Mouse (Mus musculus) lung, postnatal 0 days (tissue): ENCODE measurements around the gene Zfp704. TPM values are rescaled to one million over a fixed set of nuclear protein-coding genes. Genes with fewer than 3 reads are reported as not detected.

Source experiments
- ATAC-seq: fragments of 200-750 bp; cut with Nextera tagmentation; 2 replicates; pipeline ENCODE4 v1.8.0; 2017; ENCODE audit warnings: moderate library complexity
- DNase-seq: peaks from one replicate; pipeline ENCODE4 v3.0.0-alpha.2; 2016; ENCODE audit warnings: low spot score
- H3K27ac ChIP-seq: fragments of 300-500 bp; sonication (generic); 2 replicates; pipeline ENCODE4 v1.5.1; 2014; ENCODE audit warnings: antibody characterized with exemption, mild to moderate bottlenecking, low read length, mixed read lengths
- H3K27me3 ChIP-seq: fragments of 300-500 bp; sonication (generic); replicated peaks from 2 replicates; pipeline ENCODE4 v1.6.1; 2014; ENCODE audit warnings: low read length, mixed read lengths; ENCODE audit not compliant: insufficient read depth
- H3K36me3 ChIP-seq: fragments of 300-500 bp; sonication (generic); 2 replicates; pipeline ENCODE4 v1.6.1; 2014; ENCODE audit warnings: low read length, mixed read lengths; ENCODE audit not compliant: insufficient read depth
- H3K4me1 ChIP-seq: fragments of 300-500 bp; sonication (generic); 2 replicates; pipeline ENCODE4 v1.6.1; 2014; ENCODE audit warnings: antibody characterized with exemption, low read depth, low read length, mixed read lengths; ENCODE audit not compliant: insufficient read depth
- H3K4me2 ChIP-seq: fragments of 300-500 bp; sonication (generic); replicated peaks from 2 replicates; pipeline ENCODE4 v1.6.1; 2014; ENCODE audit warnings: low read depth, mild to moderate bottlenecking, low read length, moderate library complexity, mixed read lengths
- H3K4me3 ChIP-seq: fragments of 300-500 bp; sonication (generic); 2 replicates; pipeline ENCODE4 v1.5.1; 2014; ENCODE audit warnings: low read depth, low read length
- H3K9ac ChIP-seq: fragments of 300-500 bp; sonication (generic); replicated peaks from 2 replicates; pipeline ENCODE4 v1.6.1; 2014; ENCODE audit warnings: low read depth, mild to moderate bottlenecking
- H3K9me3 ChIP-seq: fragments of 300-500 bp; sonication (generic); 2 replicates; pipeline ENCODE4 v1.6.1; 2016; ENCODE audit warnings: low read length, mixed read lengths
- CTCF ChIP-seq: IDR thresholded peaks from 2 replicates; pipeline ENCODE4 v1.5.1; 2016; ENCODE audit warnings: antibody characterized with exemption, mild to moderate bottlenecking
- EP300 ChIP-seq: IDR thresholded peaks from 2 replicates; pipeline ENCODE4 v1.6.1; 2016; ENCODE audit warnings: antibody characterized with exemption, mild to moderate bottlenecking, control low read depth
- WGBS: fragments of 180-500 bp; shearing (Covaris S2); extraction: QIAGEN DNeasy Blood & Tissue Kit; methylation state at CpG from one replicate; pipeline ENCODE4 v1.1.7; 2014; 5-methylcytosine and 5-hydroxymethylcytosine counted together
- polyA plus RNA-seq: library from polyadenylated mRNA; unstranded; fragments of >200 nt; fragmentation: Nextera tagmentation; extraction: Ambion mirVana; gene quantifications from 2 replicates; pipeline ENCODE4 v1.2.1, GENCODE M21; 2015

Gene Zfp704
- polyA plus RNA-seq, 1 experiment from 2014 or later, result 5.9 TPM

GRCm38 (mm10) chr3:9600577-9600976 lies 9.3 kb downstream of the Zfp704 start:
- 63% methylated on average over 6 of the region's 6 CpGs for WGBS
- ATAC-seq, result no peak

GRCm38 (mm10) chr3:9599738-9600410 lies 10.0 kb downstream of the Zfp704 start:
- DNase-seq, result no peak
- no peak overlapping the region for H3K4me3 ChIP-seq
- no peak for TF ChIP-seq EP300
- TF ChIP-seq CTCF, result no peak
- 85% methylated on average over 11 of the region's 11 CpGs for WGBS
- no peak overlapping the region for H3K4me2 ChIP-seq
- H3K27me3 ChIP-seq, result no peaks in the 10 kb centered on the region
- ATAC-seq, result no peak
- H3K9me3 ChIP-seq, result no peaks in the 10 kb centered on the region
- no peaks in the 10 kb centered on the region for H3K4me1 ChIP-seq
- H3K27ac ChIP-seq, result no peak overlapping the region
- H3K9ac ChIP-seq, result no peak overlapping the region
- no peaks in the 10 kb centered on the region for H3K36me3 ChIP-seq

More at GRCm38 (mm10) chr3:9600577-9600976, 9.3 kb downstream of the Zfp704 start:
- Histone ChIP-seq H3K9me3 (no peaks in the 10 kb centered on the region), H3K27ac (no peak overlapping the region), H3K4me1 (no peaks in the 10 kb centered on the region), H3K4me3 (no peak overlapping the region), H3K36me3 (no peaks in the 10 kb centered on the region), H3K27me3 (no peaks in the 10 kb centered on the region), H3K4me2 (no peak overlapping the region), H3K9ac (no peak overlapping the region)
- no peak for DNase-seq
- TF ChIP-seq EP300, result no peak
- no peak for TF ChIP-seq CTCF

- TF ChIP-seq CTCF (peak; percentile 19; the same call in 1 of the 2 replicates), EP300 (no peak)
- Histone ChIP-seq H3K27ac (no peak overlapping the region), H3K4me2 (no peak overlapping the region), H3K4me1 (no peaks in the 10 kb centered on the region), H3K9me3 (no peaks in the 10 kb centered on the region), H3K27me3 (no peaks in the 10 kb centered on the region), H3K9ac (no peak overlapping the region), H3K4me3 (no peak overlapping the region), H3K36me3 (no peaks in the 10 kb centered on the region)
- ATAC-seq, result no peak
- WGBS, result 83% methylated on average over 3 of the region's 3 CpGs
- DNase-seq, result no peak
Observed at GRCm38 (mm10) chr3:9598061-9598460, 11.8 kb downstream of the Zfp704 start.

- no peak overlapping the region for H3K9ac ChIP-seq
- H3K27ac ChIP-seq, result no peak overlapping the region
- H3K9me3 ChIP-seq, result no peaks in the 10 kb centered on the region
- 68% methylated on average over 7 of the region's 7 CpGs for WGBS
- TF ChIP-seq CTCF, result no peak
- no peak for TF ChIP-seq EP300
- H3K4me2 ChIP-seq, result no peak overlapping the region
- no peaks in the 10 kb centered on the region for H3K27me3 ChIP-seq
- H3K4me1 ChIP-seq, result no peaks in the 10 kb centered on the region
- ATAC-seq (no peak), DNase-seq (no peak)
- no peak overlapping the region for H3K4me3 ChIP-seq
- no peaks in the 10 kb centered on the region for H3K36me3 ChIP-seq
Observed at GRCm38 (mm10) chr3:9594457-9594856, 15.4 kb downstream of the Zfp704 start.

GRCm38 (mm10) chr3:9593832-9594231 lies 16.1 kb downstream of the Zfp704 start:
- ATAC-seq (no peak), DNase-seq (peak; percentile 67)
- no peak overlapping the region for H3K4me3 ChIP-seq
- H3K27me3 ChIP-seq, result no peaks in the 10 kb centered on the region
- TF ChIP-seq EP300, result no peak
- TF ChIP-seq CTCF, result peak; percentile 64
- no peaks in the 10 kb centered on the region for H3K36me3 ChIP-seq
- 80% methylated on average over 2 of the region's 2 CpGs for WGBS
- no peaks in the 10 kb centered on the region for H3K9me3 ChIP-seq
- H3K27ac ChIP-seq, result no peak overlapping the region
- no peak overlapping the region for H3K9ac ChIP-seq
- no peak overlapping the region for H3K4me2 ChIP-seq
- no peaks in the 10 kb centered on the region for H3K4me1 ChIP-seq

GRCm38 (mm10) chr3:9591416-9592110 lies 18.3 kb downstream of the Zfp704 start:
- no peak for DNase-seq
- no peak overlapping the region for H3K4me3 ChIP-seq
- WGBS, result 96% methylated on average over 8 of the region's 8 CpGs
- H3K9ac ChIP-seq, result no peak overlapping the region
- H3K4me1 ChIP-seq, result no peaks in the 10 kb centered on the region
- ATAC-seq, result no peak
- H3K9me3 ChIP-seq, result no peaks in the 10 kb centered on the region
- H3K4me2 ChIP-seq, result no peak overlapping the region
- no peaks in the 10 kb centered on the region for H3K36me3 ChIP-seq
- no peaks in the 10 kb centered on the region for H3K27me3 ChIP-seq
- TF ChIP-seq EP300 (no peak), CTCF (no peak)
- no peak overlapping the region for H3K27ac ChIP-seq
